Mouse (Mus musculus) thymus, adult 18-20 months (tissue): Measurements from ENCODE around the gene Sh3glb1.

Experiments
- DNase-seq, 2 experiments: peaks; one replicate each; pipeline ENCODE4 v3.0.0; 2022; ENCODE audit warnings: mixed read lengths in 2 of 2

Gene Sh3glb1

GRCm38 (mm10) chr3:144714606-144715005 is 5.5 kb downstream of the Sh3glb1 start:
- DNase-seq, result no peak

- DNase-seq, result no peak
These were observed 6.0 kb downstream of the Sh3glb1 start for GRCm38 (mm10) chr3:144714126-144714525.

GRCm38 (mm10) chr3:144711607-144712206 is 8.4 kb downstream of the Sh3glb1 start:
- DNase-seq, result no peak

- DNase-seq, result no peak
These were observed 11.5 kb downstream of the Sh3glb1 start for GRCm38 (mm10) chr3:144708612-144709011.

GRCm38 (mm10) chr3:144703959-144704358 is 16.2 kb downstream of the Sh3glb1 start:
- DNase-seq, result no peak

GRCm38 (mm10) chr3:144698790-144699433 is 21.2 kb downstream of the Sh3glb1 start:
- DNase-seq, result no peak

- DNase-seq, result no peak
These were observed 22.2 kb downstream of the Sh3glb1 start for GRCm38 (mm10) chr3:144697942-144698341.

- no peak for DNase-seq
These were observed 23.0 kb downstream of the Sh3glb1 start for GRCm38 (mm10) chr3:144697154-144697553.

GRCm38 (mm10) chr3:144694941-144695340 is 25.2 kb downstream of the Sh3glb1 start:
- no peak for DNase-seq

- DNase-seq, result no peak
These were observed 26.1 kb downstream of the Sh3glb1 start for GRCm38 (mm10) chr3:144694040-144694439.

- no peak for DNase-seq
These were observed 28.1 kb downstream of the Sh3glb1 start for GRCm38 (mm10) chr3:144692052-144692451.

- no peak for DNase-seq
These were observed 30.9 kb downstream of the Sh3glb1 start for GRCm38 (mm10) chr3:144689236-144689635.

- no peak for DNase-seq
These were observed 31.9 kb downstream of the Sh3glb1 start for GRCm38 (mm10) chr3:144688284-144688683.

- no peak for DNase-seq
These were observed 32.5 kb downstream of the Sh3glb1 start for GRCm38 (mm10) chr3:144687618-144688017.

- DNase-seq, result no peak
These were observed 34.0 kb downstream of the Sh3glb1 start for GRCm38 (mm10) chr3:144686146-144686545.

GRCm38 (mm10) chr3:144683136-144683814 is 36.9 kb downstream of the Sh3glb1 start:
- no peak for DNase-seq

GRCm38 (mm10) chr3:144681542-144681941 is 38.6 kb downstream of the Sh3glb1 start:
- DNase-seq, result no peak

GRCm38 (mm10) chr3:144679701-144680159 is 40.4 kb downstream of the Sh3glb1 start:
- DNase-seq, result no peak

GRCm38 (mm10) chr3:144679137-144679536 is 41.0 kb downstream of the Sh3glb1 start:
- DNase-seq, result no peak

GRCm38 (mm10) chr3:144677751-144678150 is 42.4 kb downstream of the Sh3glb1 start:
- DNase-seq, result no peak

GRCm38 (mm10) chr3:144676249-144676648 is 43.9 kb downstream of the Sh3glb1 start:
- no peak for DNase-seq

- DNase-seq, result no peak
These were observed 48.1 kb downstream of the Sh3glb1 start for GRCm38 (mm10) chr3:144672016-144672415.

- DNase-seq, result no peak
These were observed 49.9 kb downstream of the Sh3glb1 start for GRCm38 (mm10) chr3:144669944-144670874.
